Mouse (Mus musculus): ENCODE data around the gene Atp2b4. TPM values are rescaled to one million over a fixed set of nuclear protein-coding genes. Genes with fewer than 3 reads are reported as not detected.
A peak's percentile ranks its signal among the peaks of the same experiment; 100 is the strongest.
"Not testable (repeated sequence)": the region's sequence is repeated elsewhere in the genome, so short reads cannot be mapped to it uniquely, and the experiment has no call there.

Atp2b4 gene
- polyA plus RNA-seq, 1 experiment from 2014 or later, result 22.3 TPM

DNA sequence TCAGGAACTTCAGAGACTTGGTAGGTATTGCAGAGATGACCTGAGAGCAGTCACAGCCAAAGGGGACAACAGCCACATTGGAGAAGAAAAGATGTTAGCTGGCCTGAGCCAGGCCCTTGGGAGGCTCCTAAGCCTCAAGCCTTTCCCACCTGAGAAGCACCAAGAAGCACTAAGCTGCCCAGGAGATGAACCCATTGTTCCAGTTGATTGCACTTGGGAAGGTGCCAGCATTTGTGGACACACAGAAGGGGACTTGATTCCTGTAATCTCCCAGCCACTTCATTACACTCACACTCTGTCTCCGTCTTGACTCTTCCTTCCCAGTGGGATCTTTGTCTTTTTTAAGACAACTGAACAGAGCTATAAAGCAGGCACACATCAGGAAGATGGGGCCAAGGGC, 85.7 kb downstream of the Atp2b4 start:
- Histone ChIP-seq H3K4me1 (peaks cover 25% of the 10 kb centered on the region), H3K36me3 (peaks cover 23% of the 10 kb centered on the region), H3K4me3 (replicated peaks) (no peak overlapping the region), H3K4me2 (replicated peaks) (no peak overlapping the region), H3K27me3 (no peaks in the 10 kb centered on the region), H3K27ac (replicated peaks) (no peak overlapping the region), H3K9ac (no peak overlapping the region), H3K9me3 (replicated peaks) (no peaks in the 10 kb centered on the region)
- 64% methylated on average over 1 of the region's 1 CpGs for WGBS
- no peak for ATAC-seq (ENCODE audit: insufficient number of reproducible peaks, low FRiP score, low TSS enrichment, low read depth)

DNA sequence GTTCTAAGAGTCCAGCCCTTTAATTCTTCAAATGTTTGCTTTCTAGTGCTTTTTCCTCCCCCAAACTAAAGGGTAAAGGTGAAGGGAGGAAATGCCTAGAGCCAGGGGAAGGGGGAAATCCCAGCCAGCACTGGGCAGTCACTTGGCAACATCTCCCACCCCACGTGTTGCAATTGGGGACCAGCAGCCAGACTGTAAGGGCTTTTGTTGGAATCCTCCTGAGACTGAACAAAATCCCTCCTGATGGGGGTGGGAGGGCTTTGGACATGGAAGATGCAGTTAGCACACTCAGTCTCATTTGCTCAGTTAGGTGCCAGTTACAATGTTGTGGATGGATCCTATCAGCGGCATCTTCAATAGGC, 87.9 kb downstream of the Atp2b4 start:
- H3K4me3 ChIP-seq (replicated peaks), result no peak overlapping the region
- WGBS, result 43% methylated on average over 2 of the region's 2 CpGs
- peak overlapping the region; percentile 51; the same call in 1 of the 2 replicates for H3K27ac ChIP-seq (replicated peaks)
- ATAC-seq (ENCODE audit: insufficient number of reproducible peaks, low FRiP score, low TSS enrichment, low read depth), result no peak
- H3K9ac ChIP-seq, result no peak overlapping the region
- H3K9me3 ChIP-seq (replicated peaks), result no peaks in the 10 kb centered on the region
- H3K27me3 ChIP-seq, result no peaks in the 10 kb centered on the region
- peaks cover 21% of the 10 kb centered on the region for H3K4me1 ChIP-seq
- peaks cover 23% of the 10 kb centered on the region for H3K36me3 ChIP-seq
- H3K4me2 ChIP-seq (replicated peaks), result no peak overlapping the region

DNA sequence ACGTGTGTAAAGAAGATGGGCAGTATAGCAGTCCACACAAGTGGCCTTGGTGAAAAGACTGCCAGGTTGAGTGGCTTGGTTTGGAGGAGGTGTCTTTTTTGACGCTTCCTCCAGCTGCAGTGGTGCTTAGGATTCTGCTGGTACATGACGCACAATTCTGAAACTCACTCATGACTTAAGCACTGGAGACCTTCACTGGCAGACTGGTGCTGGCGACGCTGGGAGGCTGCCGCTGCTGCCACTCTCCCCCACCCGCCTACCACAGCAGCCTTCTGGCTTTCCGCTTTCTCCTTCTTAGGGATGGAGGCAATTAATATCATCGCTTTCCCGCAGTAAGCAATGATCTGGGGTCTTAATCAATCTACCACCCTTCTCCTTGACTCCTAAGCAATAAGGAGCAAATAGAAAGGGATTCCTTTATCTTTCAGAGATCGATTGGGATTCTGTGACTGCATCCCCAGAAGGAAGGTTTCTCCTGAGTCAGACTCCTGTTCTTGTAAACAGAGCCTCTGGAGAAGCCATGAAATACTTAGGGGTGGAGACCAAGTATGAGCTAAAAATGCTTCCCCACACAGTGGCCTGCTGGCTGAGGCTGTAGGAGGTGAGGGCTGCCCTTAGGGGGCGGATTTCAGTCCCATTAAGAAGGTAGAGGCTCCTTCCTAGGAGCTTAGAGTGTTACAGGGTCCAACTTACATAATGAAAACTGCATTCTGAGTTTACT, 88.4 kb downstream of the Atp2b4 start:
- Histone ChIP-seq H3K36me3 (peaks cover 21% of the 10 kb centered on the region), H3K4me3 (replicated peaks) (no peak overlapping the region), H3K27ac (replicated peaks) (peak overlapping the region; percentile 51), H3K27me3 (no peaks in the 10 kb centered on the region), H3K9ac (no peak overlapping the region), H3K9me3 (replicated peaks) (no peaks in the 10 kb centered on the region), H3K4me2 (replicated peaks) (no peak overlapping the region), H3K4me1 (peaks cover 21% of the 10 kb centered on the region)
- 42% methylated on average over 12 of the region's 12 CpGs for WGBS
- ATAC-seq (ENCODE audit: insufficient number of reproducible peaks, low FRiP score, low TSS enrichment, low read depth), result no peak

DNA sequence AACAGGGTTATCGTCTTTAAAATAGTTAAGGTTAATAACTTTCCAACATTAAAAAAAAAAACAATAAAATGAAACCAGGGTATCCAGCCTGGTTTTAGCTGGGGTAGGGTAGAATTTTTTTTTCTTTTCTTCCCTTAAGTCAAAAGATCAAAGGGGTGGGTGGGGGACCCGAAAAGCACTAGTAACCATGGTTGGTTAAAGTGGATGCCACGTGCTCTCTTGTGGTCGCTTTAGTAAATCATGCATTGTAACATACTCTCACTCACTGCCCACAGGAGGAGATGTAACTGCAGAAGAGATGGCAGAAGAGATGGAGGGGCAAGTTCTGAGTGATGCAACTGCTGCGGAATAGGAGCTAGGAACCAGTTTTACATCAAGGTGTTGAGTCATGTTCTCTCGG, 89.5 kb downstream of the Atp2b4 start:
- Histone ChIP-seq H3K27ac (replicated peaks) (no peak overlapping the region), H3K4me3 (replicated peaks) (no peak overlapping the region), H3K9ac (no peak overlapping the region), H3K36me3 (peaks cover 22% of the 10 kb centered on the region), H3K27me3 (no peaks in the 10 kb centered on the region), H3K4me1 (peaks cover 21% of the 10 kb centered on the region), H3K4me2 (replicated peaks) (no peak overlapping the region), H3K9me3 (replicated peaks) (no peaks in the 10 kb centered on the region)
- WGBS, result 24% methylated on average over 6 of the region's 6 CpGs
- no peak for ATAC-seq (ENCODE audit: insufficient number of reproducible peaks, low FRiP score, low TSS enrichment, low read depth)

DNA sequence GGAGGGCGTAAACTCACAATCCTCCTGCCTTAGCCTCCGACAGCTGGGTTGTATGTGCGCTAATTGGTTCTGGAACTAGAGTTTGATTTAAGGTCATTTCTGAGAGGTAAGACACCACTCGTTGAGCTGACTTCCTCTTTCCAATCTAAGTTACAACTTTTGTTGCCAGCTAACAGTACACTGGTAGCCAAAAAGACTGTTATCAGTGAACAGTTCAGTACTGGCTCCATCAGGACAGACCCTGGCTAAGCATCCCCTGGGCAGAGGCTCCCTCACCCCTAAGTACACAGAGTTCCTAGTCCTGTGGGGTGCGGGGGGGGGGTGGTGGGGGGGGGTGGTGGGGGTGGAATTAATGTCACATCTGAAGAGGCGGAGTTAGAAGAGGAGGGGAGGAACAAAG, 89.9 kb downstream of the Atp2b4 start:
- no peak overlapping the region for H3K27ac ChIP-seq (replicated peaks)
- H3K9me3 ChIP-seq (replicated peaks), result no peaks in the 10 kb centered on the region
- ATAC-seq (ENCODE audit: insufficient number of reproducible peaks, low FRiP score, low TSS enrichment, low read depth), result no peak
- peaks cover 21% of the 10 kb centered on the region for H3K4me1 ChIP-seq
- H3K4me3 ChIP-seq (replicated peaks), result no peak overlapping the region
- no peaks in the 10 kb centered on the region for H3K27me3 ChIP-seq
- WGBS, result 58% methylated on average over 6 of the region's 6 CpGs
- peaks cover 27% of the 10 kb centered on the region for H3K36me3 ChIP-seq
- H3K9ac ChIP-seq, result no peak overlapping the region
- H3K4me2 ChIP-seq (replicated peaks), result no peak overlapping the region

DNA sequence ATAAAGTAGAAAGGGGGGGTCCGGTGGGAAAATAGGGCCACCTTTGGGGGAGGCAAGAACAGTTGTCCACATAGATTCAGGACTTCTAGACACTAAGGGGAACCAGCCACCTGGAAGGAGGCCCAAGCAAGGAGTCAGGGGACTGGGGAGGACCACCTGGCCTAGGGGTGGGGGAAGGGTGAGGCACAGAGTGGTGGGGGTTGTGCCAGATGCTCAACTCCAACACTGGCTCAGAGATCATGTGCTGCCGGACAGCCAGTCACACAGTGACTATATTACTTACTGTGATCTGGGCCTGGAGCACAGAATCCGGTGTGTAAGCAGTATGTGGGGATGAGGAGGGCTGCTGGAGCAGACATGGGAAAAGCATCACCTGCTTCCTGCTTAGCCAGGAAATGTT, 91.5 kb downstream of the Atp2b4 start:
- Histone ChIP-seq H3K9me3 (replicated peaks) (no peaks in the 10 kb centered on the region), H3K27ac (replicated peaks) (no peak overlapping the region), H3K4me3 (replicated peaks) (no peak overlapping the region), H3K27me3 (no peaks in the 10 kb centered on the region), H3K36me3 (peaks cover 24% of the 10 kb centered on the region), H3K4me1 (peaks cover 21% of the 10 kb centered on the region), H3K9ac (no peak overlapping the region), H3K4me2 (replicated peaks) (no peak overlapping the region)
- ATAC-seq (ENCODE audit: insufficient number of reproducible peaks, low FRiP score, low TSS enrichment, low read depth), result no peak
- 75% methylated on average over 3 of the region's 3 CpGs for WGBS

- not testable (repeated sequence) for ATAC-seq (ENCODE audit: insufficient number of reproducible peaks, low FRiP score, low TSS enrichment, low read depth)
- 27% methylated on average over 1 of the region's 2 CpGs for WGBS
These were observed 99.0 kb downstream of the Atp2b4 start for GRCm38 (mm10) chr1:133701824-133702223.

DNA sequence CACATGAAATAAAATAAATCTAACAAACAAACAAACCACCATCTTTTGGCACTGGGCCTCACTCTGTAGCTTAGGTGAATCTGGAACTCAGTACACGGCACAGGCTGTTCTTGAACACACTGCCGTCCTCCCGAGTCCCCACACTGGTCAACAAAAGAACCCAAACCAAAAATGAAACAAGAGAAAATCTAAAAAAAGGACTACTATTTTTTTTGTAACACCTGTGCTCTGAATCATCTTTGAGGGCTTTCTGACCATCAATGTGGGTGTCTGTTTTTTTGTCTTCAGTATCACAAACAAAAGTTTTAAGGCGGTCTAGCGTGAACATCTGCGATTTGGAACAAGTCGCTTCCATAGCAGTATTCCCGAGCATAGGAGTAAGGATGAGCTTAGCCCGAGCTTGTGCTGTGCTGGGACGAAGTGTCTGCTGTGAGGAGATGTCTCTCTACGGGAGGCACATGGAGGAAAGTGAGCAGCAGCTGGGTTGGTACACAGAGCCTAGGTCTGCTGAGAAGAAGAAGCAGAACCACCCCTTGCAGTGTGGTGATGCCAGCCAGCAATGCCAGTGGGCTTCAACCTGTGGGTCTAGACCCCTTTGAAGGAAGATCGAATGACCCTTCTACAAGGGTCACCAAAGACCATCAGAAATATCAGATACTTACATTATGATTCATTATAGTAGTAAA, 102.8 kb downstream of the Atp2b4 start:
- WGBS, result 91% methylated on average over 12 of the region's 12 CpGs
- H3K27me3 ChIP-seq, result no peaks in the 10 kb centered on the region
- ATAC-seq (ENCODE audit: insufficient number of reproducible peaks, low FRiP score, low TSS enrichment, low read depth), result no peak
- no peak overlapping the region for H3K9ac ChIP-seq
- H3K36me3 ChIP-seq, result no peaks in the 10 kb centered on the region
- no peaks in the 10 kb centered on the region for H3K9me3 ChIP-seq (replicated peaks)
- H3K4me1 ChIP-seq, result peaks cover 34% of the 10 kb centered on the region
- no peak overlapping the region for H3K27ac ChIP-seq (replicated peaks)
- no peak overlapping the region for H3K4me2 ChIP-seq (replicated peaks)
- H3K4me3 ChIP-seq (replicated peaks), result no peak overlapping the region

More at GRCm38 (mm10) chr1:133701824-133702223, 99.0 kb downstream of the Atp2b4 start:
- not testable (repeated sequence) for H3K4me3 ChIP-seq (replicated peaks); H3K4me1 ChIP-seq; H3K9me3 ChIP-seq (replicated peaks); H3K36me3 ChIP-seq; H3K4me2 ChIP-seq (replicated peaks); H3K27me3 ChIP-seq; H3K27ac ChIP-seq (replicated peaks); H3K9ac ChIP-seq

GRCm38 (mm10) chr1:133695901-133696300, 104.9 kb downstream of the Atp2b4 start:
- H3K9ac ChIP-seq, result no peak overlapping the region
- H3K4me2 ChIP-seq (replicated peaks), result 0 out of 2 replicates have a peak overlapping the region, but pooled peaks have one; percentile 13
- peak overlapping the region; percentile 87 for H3K27ac ChIP-seq (replicated peaks)
- H3K36me3 ChIP-seq, result no peaks in the 10 kb centered on the region
- 26% methylated on average over 7 of the region's 7 CpGs for WGBS
- no peaks in the 10 kb centered on the region for H3K9me3 ChIP-seq (replicated peaks)
- peaks cover 34% of the 10 kb centered on the region for H3K4me1 ChIP-seq
- peak; percentile 48 for ATAC-seq (ENCODE audit: insufficient number of reproducible peaks, low FRiP score, low TSS enrichment, low read depth)
- no peak overlapping the region for H3K4me3 ChIP-seq (replicated peaks)
- no peaks in the 10 kb centered on the region for H3K27me3 ChIP-seq

- Histone ChIP-seq H3K27ac (replicated peaks) (peak overlapping the region; percentile 67), H3K4me2 (replicated peaks) (no peak overlapping the region), H3K9me3 (replicated peaks) (no peaks in the 10 kb centered on the region), H3K4me3 (replicated peaks) (no peak overlapping the region), H3K4me1 (peaks cover 36% of the 10 kb centered on the region), H3K27me3 (no peaks in the 10 kb centered on the region), H3K9ac (no peak overlapping the region), H3K36me3 (no peaks in the 10 kb centered on the region)
- peak; percentile 16; the same call in 1 of the 2 replicates for ATAC-seq (ENCODE audit: insufficient number of reproducible peaks, low FRiP score, low TSS enrichment, low read depth)
- 76% methylated on average over 1 of the region's 1 CpGs for WGBS
These were observed 106.0 kb downstream of the Atp2b4 start for GRCm38 (mm10) chr1:133694876-133695275.

- Histone ChIP-seq H3K27me3 (no peaks in the 10 kb centered on the region), H3K4me3 (replicated peaks) (no peak overlapping the region), H3K4me2 (replicated peaks) (no peak overlapping the region), H3K4me1 (peaks cover 39% of the 10 kb centered on the region), H3K36me3 (no peaks in the 10 kb centered on the region), H3K9me3 (replicated peaks) (no peaks in the 10 kb centered on the region), H3K27ac (replicated peaks) (peak overlapping the region; percentile 67), H3K9ac (no peak overlapping the region)
- no peak for ATAC-seq (ENCODE audit: insufficient number of reproducible peaks, low FRiP score, low TSS enrichment, low read depth)
- 17% methylated on average over 1 of the region's 1 CpGs for WGBS
These were observed 106.5 kb downstream of the Atp2b4 start for GRCm38 (mm10) chr1:133694301-133694700.
